Mouse (Mus musculus) heart, postnatal 36 days (tissue): ENCODE measurements around the gene Map3k3. TPM values are rescaled to one million over a fixed set of nuclear protein-coding genes. Genes with fewer than 3 reads are reported as not detected.
"Not testable (repeated sequence)": the region's sequence is repeated elsewhere in the genome, so short reads cannot be mapped to it uniquely, and the experiment has no call there.

Experiments
- DNase-seq, 2 experiments: peaks; one replicate each; pipeline ENCODE4 v3.0.0; 2021 to 2022
- intact Hi-C: fragments of 180-260 bp; cut with DNase I; formaldehyde crosslinking; loops from one replicate; pipeline ENCODE4 v1.15.1; 2025
- total RNA-seq, 2 experiments: library from RNA; stranded (reverse); gene quantifications; 2 replicates each; pipeline ENCODE4 v1.2.3; 2021

The Map3k3 gene
- 10 to 100 TPM; 38.7 to 44.4 TPM for total RNA-seq

- peak; percentile 95 to 96 for DNase-seq
- intact Hi-C loops: loop anchor here (2.0 kb wide), 1 partner anchor 51 kb away; no protein-coding TSS in a partner anchor
Observed at GRCm38 (mm10) chr11:106083708-106084701, at the start of gene Map3k3. Gene Map3k3, plus strand, starts transcription at chr11:106084613.

- intact Hi-C loops: loop anchor here (2.0 kb wide), 1 partner anchor 66 kb away; no protein-coding TSS in a partner anchor
- no peak for DNase-seq
Observed at GRCm38 (mm10) chr11:106034986-106035385, 49.4 kb upstream of the Map3k3 start.

GRCm38 (mm10) chr11:106036548-106037417, 47.6 kb upstream of the Map3k3 start, which contains the start of gene Dcaf7:
Gene Dcaf7, plus strand, starts transcription at chr11:106036872.
- intact Hi-C loops: no loop called here
- DNase-seq: peak; percentile 99 to 100

GRCm38 (mm10) chr11:106037418-106037751, 47.0 kb upstream of the Map3k3 start:
- intact Hi-C loops: no loop called here
- no peak for DNase-seq

- no peak for DNase-seq
- intact Hi-C loops: no loop called here
Observed at GRCm38 (mm10) chr11:106044349-106044748, 40.1 kb upstream of the Map3k3 start.

- no peak for DNase-seq
- intact Hi-C loops: no loop called here
Observed at GRCm38 (mm10) chr11:106045256-106045655, 39.2 kb upstream of the Map3k3 start.

- intact Hi-C loops: no loop called here
- no peak for DNase-seq
Observed at GRCm38 (mm10) chr11:106045780-106046179, 38.6 kb upstream of the Map3k3 start.

GRCm38 (mm10) chr11:106046584-106046983, 37.8 kb upstream of the Map3k3 start:
- intact Hi-C loops: no loop called here
- no peak for DNase-seq

GRCm38 (mm10) chr11:106053921-106054320, 30.5 kb upstream of the Map3k3 start:
- DNase-seq: no peak
- intact Hi-C loops: no loop called here

GRCm38 (mm10) chr11:106054600-106054999, 29.8 kb upstream of the Map3k3 start:
- no peak for DNase-seq
- intact Hi-C loops: no loop called here

GRCm38 (mm10) chr11:106055341-106055740, 29.1 kb upstream of the Map3k3 start:
- no peak for DNase-seq
- intact Hi-C loops: no loop called here

- intact Hi-C loops: no loop called here
- DNase-seq: no peak
Observed at GRCm38 (mm10) chr11:106056819-106057491, 27.5 kb upstream of the Map3k3 start.

GRCm38 (mm10) chr11:106058020-106058419, 26.4 kb upstream of the Map3k3 start:
- intact Hi-C loops: no loop called here
- no peak for DNase-seq

GRCm38 (mm10) chr11:106060549-106060948, 23.9 kb upstream of the Map3k3 start:
- DNase-seq: no peak
- intact Hi-C loops: no loop called here

- no peak for DNase-seq
Observed at GRCm38 (mm10) chr11:106061311-106061710, 23.1 kb upstream of the Map3k3 start.

GRCm38 (mm10) chr11:106063756-106064155, 20.7 kb upstream of the Map3k3 start:
- no peak for DNase-seq
- intact Hi-C loops: no loop called here

More at GRCm38 (mm10) chr11:106061311-106061710, 23.1 kb upstream of the Map3k3 start:
- intact Hi-C loops: no loop called here

- intact Hi-C loops: no loop called here
- no peak for DNase-seq
Observed at GRCm38 (mm10) chr11:106065073-106065922, 19.1 kb upstream of the Map3k3 start.

- intact Hi-C loops: no loop called here
- DNase-seq: peak; percentile 95 to 96
Observed at GRCm38 (mm10) chr11:106065923-106066571, 18.4 kb upstream of the Map3k3 start, which contains the start of gene Taco1. Gene Taco1, plus strand, starts transcription at chr11:106066061.

GRCm38 (mm10) chr11:106066616-106067015, 17.8 kb upstream of the Map3k3 start:
- intact Hi-C loops: not testable (repeated sequence)
- DNase-seq: peak; percentile 20 to 35
